Mouse (Mus musculus) C2C12 (cell line): ENCODE results near the gene Srxn1. TPM values are rescaled to one million over a fixed set of nuclear protein-coding genes. Genes with fewer than 3 reads are reported as not detected.

Experiments
- H3K27me3 ChIP-seq: one replicate; pipeline ENCODE4 v1.6.1; 2011; ENCODE audit not compliant: control insufficient read depth, insufficient read depth, insufficient read length
- H3K36me3 ChIP-seq: one replicate; pipeline ENCODE4 v1.6.1; 2011; ENCODE audit not compliant: control insufficient read depth, insufficient read depth
- H3K4me3 ChIP-seq: one replicate; pipeline ENCODE4 v1.5.1; 2011; ENCODE audit warnings: mild to moderate bottlenecking, control low read depth; ENCODE audit not compliant: poor library complexity, insufficient read depth, severe bottlenecking
- H3K79me2 ChIP-seq: one replicate; pipeline ENCODE4 v1.6.1; 2011; ENCODE audit not compliant: control insufficient read depth, insufficient read depth
- H3K79me3 ChIP-seq: one replicate; pipeline ENCODE4 v1.6.1; 2011; ENCODE audit warnings: low read depth, control low read depth
- H3ac ChIP-seq: one replicate; pipeline ENCODE3; 2011; ENCODE audit warnings: low read depth; ENCODE audit not compliant: control insufficient read depth, insufficient read length
- CEBPB ChIP-seq: IDR thresholded peaks from one replicate; pipeline ENCODE4 v1.6.1; 2011; ENCODE audit warnings: low read depth, mild to moderate bottlenecking, control low read depth, moderate library complexity
- CTCF ChIP-seq: IDR thresholded peaks from one replicate; pipeline ENCODE4 v1.5.1; 2011; ENCODE audit not compliant: control insufficient read depth, insufficient read depth, insufficient read length
- FOSL1 ChIP-seq: IDR thresholded peaks from one replicate; pipeline ENCODE4 v1.8.0; 2011; ENCODE audit warnings: mild to moderate bottlenecking, low read length; ENCODE audit not compliant: poor library complexity, insufficient read depth, severe bottlenecking
- MAX ChIP-seq: IDR thresholded peaks from one replicate; pipeline ENCODE4 v1.6.1; 2011; ENCODE audit warnings: mild to moderate bottlenecking, control low read depth
- MYOD1 ChIP-seq: IDR thresholded peaks from one replicate; pipeline ENCODE4 v1.6.1; 2011; ENCODE audit warnings: low read depth; ENCODE audit not compliant: control insufficient read depth, insufficient read length
- MYOG ChIP-seq: IDR thresholded peaks from one replicate; pipeline ENCODE4 v1.6.1; 2011; ENCODE audit not compliant: control insufficient read depth, insufficient read length; ENCODE audit errors: extremely low read depth
- USF1 ChIP-seq: IDR thresholded peaks from one replicate; pipeline ENCODE4 v1.6.1; 2011; ENCODE audit warnings: low read depth, mild to moderate bottlenecking, control low read depth, moderate library complexity
- polyA plus RNA-seq: library from polyadenylated mRNA; unstranded; fragments of >200 nt; fragmentation: generic; extraction: Trizol; gene quantifications from one replicate; pipeline ENCODE4 v1.2.1, GENCODE M21; 2012; ENCODE audit warnings: missing spikeins

Gene Srxn1
- polyA plus RNA-seq, 1 experiment: 60.3 TPM

GRCm38 (mm10) chr2:152143279-152144157, 38.2 kb downstream of the Srxn1 start, which contains the start of gene Tcf15:
Gene Tcf15, plus strand, starts transcription at chr2:152143561.
- Histone ChIP-seq H3K79me2 (no peaks in the 10 kb centered on the region), H3K79me3 (no peaks in the 10 kb centered on the region), H3K36me3 (no peaks in the 10 kb centered on the region), H3ac (no peak within 1 kb of the TSS), H3K27me3 (peaks cover 81% of the 10 kb centered on the region), H3K4me3 (no peak within 1 kb of the TSS)
- TF ChIP-seq MYOG (no peak), MYOD1 (no peak), FOSL1 (no peak), USF1 (no peak), CTCF (no peak), MAX (no peak)

- no peaks in the 10 kb centered on the region for H3K36me3 ChIP-seq
- TF ChIP-seq CEBPB: no peak
- no peak for TF ChIP-seq CTCF
- TF ChIP-seq MYOG: no peak
- TF ChIP-seq MAX: no peak
- no peak for TF ChIP-seq MYOD1
- no peak for TF ChIP-seq USF1
- TF ChIP-seq FOSL1: no peak
- H3K27me3 ChIP-seq: peaks cover 81% of the 10 kb centered on the region
- H3K4me3 ChIP-seq: no peak overlapping the region
- no peaks in the 10 kb centered on the region for H3K79me2 ChIP-seq
- H3K79me3 ChIP-seq: no peaks in the 10 kb centered on the region
- no peak overlapping the region for H3ac ChIP-seq
Observed at GRCm38 (mm10) chr2:152144158-152144450, 38.8 kb downstream of the Srxn1 start.

GRCm38 (mm10) chr2:152144501-152144900, 39.2 kb downstream of the Srxn1 start:
- peaks cover 78% of the 10 kb centered on the region for H3K27me3 ChIP-seq
- H3K79me2 ChIP-seq: no peaks in the 10 kb centered on the region
- H3K79me3 ChIP-seq: no peaks in the 10 kb centered on the region
- H3K36me3 ChIP-seq: no peaks in the 10 kb centered on the region
- TF ChIP-seq FOSL1: no peak
- no peak for TF ChIP-seq MAX
- TF ChIP-seq MYOD1: no peak
- TF ChIP-seq CEBPB: no peak
- no peak for TF ChIP-seq CTCF
- no peak overlapping the region for H3ac ChIP-seq
- H3K4me3 ChIP-seq: no peak overlapping the region

- Histone ChIP-seq H3K4me3 (no peak overlapping the region), H3ac (no peak overlapping the region), H3K27me3 (peaks cover 84% of the 10 kb centered on the region)
Observed at GRCm38 (mm10) chr2:152145711-152146110, 40.4 kb downstream of the Srxn1 start.

GRCm38 (mm10) chr2:152147079-152147478, 41.8 kb downstream of the Srxn1 start:
- TF ChIP-seq USF1: no peak
- no peak for TF ChIP-seq MYOD1
- TF ChIP-seq CEBPB: no peak
- TF ChIP-seq MYOG: no peak
- no peak for TF ChIP-seq FOSL1
- TF ChIP-seq MAX: no peak
- no peak for TF ChIP-seq CTCF
- peaks cover 78% of the 10 kb centered on the region for H3K27me3 ChIP-seq

More at GRCm38 (mm10) chr2:152145711-152146110, 40.4 kb downstream of the Srxn1 start:
- TF ChIP-seq CEBPB: no peak
- no peak for TF ChIP-seq CTCF
- TF ChIP-seq USF1: no peak
- TF ChIP-seq MYOG: no peak
- TF ChIP-seq FOSL1: no peak
- TF ChIP-seq MYOD1: no peak
- TF ChIP-seq MAX: no peak
- no peaks in the 10 kb centered on the region for H3K36me3 ChIP-seq
- H3K79me3 ChIP-seq: no peaks in the 10 kb centered on the region
- no peaks in the 10 kb centered on the region for H3K79me2 ChIP-seq

GRCm38 (mm10) chr2:152148675-152149074, 43.4 kb downstream of the Srxn1 start:
- Histone ChIP-seq H3K4me3 (no peak overlapping the region), H3K79me3 (no peaks in the 10 kb centered on the region), H3K79me2 (no peaks in the 10 kb centered on the region), H3K36me3 (no peaks in the 10 kb centered on the region), H3K27me3 (peaks cover 68% of the 10 kb centered on the region), H3ac (no peak overlapping the region)
- TF ChIP-seq CTCF (no peak), MYOG (no peak), MAX (no peak), FOSL1 (no peak), MYOD1 (no peak), CEBPB (no peak), USF1 (no peak)

More at GRCm38 (mm10) chr2:152147079-152147478, 41.8 kb downstream of the Srxn1 start:
- Histone ChIP-seq H3K79me2 (no peaks in the 10 kb centered on the region), H3K4me3 (no peak overlapping the region), H3ac (no peak overlapping the region), H3K79me3 (no peaks in the 10 kb centered on the region), H3K36me3 (no peaks in the 10 kb centered on the region)
